Mouse (Mus musculus) c-Kit-positive CD71-negative TER-119-negative erythroid progenitor cells, embryonic 14.5 days (primary cell): ENCODE results near the gene Phf21a.
"Not testable (repeated sequence)": the region's sequence is repeated elsewhere in the genome, so short reads cannot be mapped to it uniquely, and the experiment has no call there.

Experiments
- DNase-seq: peaks from one replicate; pipeline ENCODE4 v3.0.0-alpha.2; 2013; ENCODE audit warnings: low read depth

Phf21a gene

GRCm38 (mm10) chr2:92082196-92082595, 10.7 kb upstream of the Phf21a start:
- no peak for DNase-seq

GRCm38 (mm10) chr2:92085721-92086120, 7.2 kb upstream of the Phf21a start:
- no peak for DNase-seq

DNA sequence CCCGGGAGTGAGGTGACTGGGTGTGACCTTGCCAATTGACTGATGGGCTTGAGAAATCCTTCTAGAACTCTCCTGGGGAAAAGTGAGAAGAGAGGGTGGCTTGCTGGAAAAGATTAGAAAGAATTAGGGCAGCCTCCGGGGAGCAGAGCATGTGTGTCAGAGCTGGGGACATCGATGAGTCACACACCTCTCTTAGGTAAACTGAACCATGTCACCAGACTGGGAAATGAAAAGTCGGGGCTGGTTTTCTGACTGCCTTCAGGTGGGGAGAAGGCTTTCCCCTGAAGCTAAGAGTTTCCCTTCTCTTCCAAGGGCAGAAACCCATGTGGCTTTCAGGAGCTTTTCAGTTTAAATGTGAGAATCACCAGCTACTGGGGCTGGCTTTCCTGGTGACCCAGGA, 5.9 kb upstream of the Phf21a start:
- no peak for DNase-seq

DNA sequence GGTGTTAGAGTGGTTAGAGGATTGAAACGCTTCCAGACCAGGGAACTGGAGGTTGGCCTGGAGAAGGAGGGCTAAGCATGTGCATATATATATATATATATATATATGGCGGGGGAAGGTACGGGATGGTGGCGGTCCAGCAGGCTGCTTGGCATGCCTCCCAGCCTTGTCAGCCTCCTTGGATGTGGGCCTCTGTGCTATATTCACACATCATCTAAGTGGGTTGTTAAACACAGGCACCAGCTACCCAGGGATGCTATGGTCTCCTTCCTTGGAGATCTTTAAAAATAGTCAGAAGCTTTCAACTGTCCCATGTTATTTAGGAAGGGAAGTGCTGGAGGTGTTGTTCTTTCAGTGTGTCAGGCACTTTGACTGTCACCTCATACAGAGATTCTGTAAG, 3.1 kb upstream of the Phf21a start:
- DNase-seq, result no peak

DNA sequence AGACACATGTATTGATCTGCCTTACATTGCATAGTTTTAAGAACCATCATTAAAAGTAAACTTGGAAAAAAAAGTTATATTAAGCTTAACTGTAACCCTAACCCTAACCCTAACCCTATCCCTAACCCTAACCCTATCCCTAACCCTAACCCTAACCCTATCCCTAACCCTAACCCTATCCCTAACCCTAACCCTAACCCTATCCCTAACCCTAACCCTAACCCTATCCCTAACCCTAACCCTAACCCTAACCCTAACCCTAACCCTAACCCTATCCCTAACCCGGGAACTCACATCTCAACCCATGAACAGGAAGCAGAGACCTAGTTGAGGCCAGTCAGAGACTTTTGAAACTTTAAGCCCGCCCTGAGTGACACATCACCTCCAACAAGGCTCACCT, 586 bp downstream of the Phf21a start:
- DNase-seq, result not testable (repeated sequence)

DNA sequence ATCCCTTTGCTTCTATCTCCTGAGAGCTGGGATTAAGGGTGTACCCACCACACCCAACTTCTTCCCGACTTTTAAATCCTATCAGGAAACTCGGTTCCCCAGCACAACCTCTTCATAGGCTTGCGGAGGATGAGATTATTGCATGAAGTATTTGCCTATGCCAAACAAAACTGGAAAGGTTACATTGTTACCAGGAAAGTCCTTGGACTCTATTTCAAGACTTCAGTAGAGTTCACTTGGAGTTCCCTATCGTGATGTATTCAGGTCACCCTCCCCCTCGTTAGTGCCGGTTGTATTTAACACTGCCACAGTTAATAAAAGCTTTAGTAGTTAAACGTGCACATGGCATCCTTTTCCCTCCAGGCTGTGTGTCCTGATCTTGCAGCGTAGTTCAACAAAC, 1.2 kb downstream of the Phf21a start:
- no peak for DNase-seq

- DNase-seq, result no peak
Measured at GRCm38 (mm10) chr2:92100768-92101167, 7.9 kb downstream of the Phf21a start.

GRCm38 (mm10) chr2:92124523-92124922, 31.6 kb downstream of the Phf21a start:
- no peak for DNase-seq

DNA sequence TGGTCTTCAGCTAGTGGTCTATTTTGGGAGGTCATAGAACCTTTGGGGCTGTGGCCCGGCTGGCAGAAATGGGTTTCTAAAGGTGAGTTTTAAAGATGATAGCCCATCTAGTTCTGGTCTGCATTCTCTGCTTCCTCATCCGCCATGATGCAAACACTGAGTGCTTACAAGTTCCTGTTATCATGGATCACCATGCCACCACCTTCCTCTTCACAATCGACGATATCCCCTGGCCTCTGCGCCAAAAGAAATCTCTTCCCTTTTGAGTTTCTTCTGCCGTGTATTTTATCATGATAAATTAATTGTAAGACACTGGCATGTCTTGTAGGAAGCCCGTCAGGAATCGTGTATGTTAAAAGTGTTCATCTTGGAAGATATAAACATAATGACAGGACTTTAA, 32.4 kb downstream of the Phf21a start:
- DNase-seq, result no peak

GRCm38 (mm10) chr2:92130071-92130470, 37.2 kb downstream of the Phf21a start:
- DNase-seq, result no peak

GRCm38 (mm10) chr2:92138736-92139135, 45.8 kb downstream of the Phf21a start:
- no peak for DNase-seq

DNA sequence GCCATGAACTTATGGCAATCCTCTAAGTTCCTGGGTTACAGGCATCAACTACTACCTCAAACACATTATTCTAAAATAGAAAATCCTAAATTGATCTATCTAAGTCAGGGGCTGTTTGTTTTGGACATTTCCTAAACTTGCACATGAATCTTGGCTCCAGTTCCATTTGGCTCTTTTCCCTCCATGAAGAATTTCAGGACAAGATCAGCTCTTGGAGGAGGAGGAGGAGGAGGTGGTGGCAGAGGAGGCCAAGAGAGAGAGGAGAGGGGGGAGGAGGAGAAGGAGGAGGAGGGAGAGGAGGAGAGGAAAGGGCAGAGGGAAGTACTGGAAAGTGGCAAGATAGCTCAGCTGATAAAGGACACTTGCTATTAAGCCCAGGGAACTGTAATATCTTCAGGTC, 46.4 kb downstream of the Phf21a start:
- no peak for DNase-seq

GRCm38 (mm10) chr2:92140383-92140782, 47.5 kb downstream of the Phf21a start:
- DNase-seq, result no peak

GRCm38 (mm10) chr2:92141073-92141472, 48.2 kb downstream of the Phf21a start:
- DNase-seq, result no peak

- DNase-seq, result no peak
Measured at GRCm38 (mm10) chr2:92143932-92144331, 51.0 kb downstream of the Phf21a start.

GRCm38 (mm10) chr2:92147925-92148750, 55.2 kb downstream of the Phf21a start:
- not testable (repeated sequence) for DNase-seq

DNA sequence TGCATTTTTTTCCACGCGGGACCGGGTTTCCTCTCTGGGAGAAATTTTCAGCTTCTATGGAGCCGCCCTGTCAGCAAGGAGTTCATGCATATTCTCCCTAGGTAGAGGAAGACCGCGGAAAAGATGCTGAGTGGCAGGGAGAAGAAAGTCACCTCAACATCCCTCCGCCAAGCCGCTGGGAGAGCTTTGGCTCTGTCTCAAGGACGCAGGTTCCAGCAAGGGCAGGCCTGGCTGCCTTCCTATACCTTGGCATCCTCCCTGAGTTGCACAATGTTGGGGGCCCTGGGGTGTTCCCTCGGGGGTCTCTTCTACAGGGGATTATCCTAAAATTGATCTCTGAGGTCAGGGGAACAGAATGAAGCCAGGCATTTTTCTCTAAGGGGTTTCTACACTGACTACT, 71.4 kb downstream of the Phf21a start:
- no peak for DNase-seq

GRCm38 (mm10) chr2:92166950-92167349, 74.0 kb downstream of the Phf21a start:
- DNase-seq, result no peak

DNA sequence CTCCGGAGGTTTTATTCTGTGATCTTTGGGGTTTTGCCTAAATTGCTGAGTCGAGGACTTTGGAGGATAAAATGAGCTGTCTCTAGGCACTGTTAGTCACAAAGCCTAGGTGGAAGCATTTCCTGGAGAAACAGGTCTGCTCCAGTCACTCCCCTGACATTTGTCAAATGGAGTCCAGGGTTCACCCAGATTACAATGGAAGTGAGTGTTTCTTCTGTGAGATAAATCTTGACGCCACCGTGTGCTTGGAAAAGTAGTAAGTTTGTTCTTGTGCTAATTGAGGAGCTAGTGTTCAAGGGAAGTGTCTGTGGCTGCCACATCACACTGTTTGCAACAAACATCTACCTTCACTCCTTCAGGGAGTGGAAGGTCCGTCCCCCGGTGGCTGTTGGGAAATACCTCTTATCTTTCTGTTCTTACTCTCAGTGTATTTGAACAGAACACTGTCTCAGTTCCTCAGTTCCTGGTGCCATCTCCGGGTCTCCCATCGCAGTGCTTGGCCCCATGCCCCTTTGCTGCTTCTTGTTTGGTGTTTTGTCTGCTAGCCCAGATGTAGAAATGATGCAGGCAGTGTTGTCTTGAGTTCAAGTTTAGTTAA, 78.2 kb downstream of the Phf21a start:
- no peak for DNase-seq

GRCm38 (mm10) chr2:92172300-92172699, 79.4 kb downstream of the Phf21a start:
- DNase-seq, result no peak

DNA sequence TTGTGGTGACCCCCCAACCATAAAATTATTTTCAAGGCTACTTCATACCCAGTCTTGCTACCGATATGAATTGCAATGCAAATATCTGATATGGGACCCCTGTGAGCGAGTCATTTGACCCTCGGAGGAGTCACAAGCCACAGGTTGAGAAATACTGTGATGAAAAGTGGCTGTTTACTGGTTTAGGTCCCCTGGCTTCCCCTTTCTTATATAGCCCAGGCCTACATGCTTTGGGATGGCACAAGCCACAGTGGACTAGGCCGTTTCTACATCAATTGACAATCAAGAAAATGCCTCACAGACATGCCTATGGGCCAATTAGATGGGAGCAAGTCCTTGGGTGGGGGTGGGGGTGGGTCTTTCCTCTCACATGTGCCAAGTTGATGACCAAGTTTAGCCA, 80.3 kb downstream of the Phf21a start:
- no peak for DNase-seq

DNA sequence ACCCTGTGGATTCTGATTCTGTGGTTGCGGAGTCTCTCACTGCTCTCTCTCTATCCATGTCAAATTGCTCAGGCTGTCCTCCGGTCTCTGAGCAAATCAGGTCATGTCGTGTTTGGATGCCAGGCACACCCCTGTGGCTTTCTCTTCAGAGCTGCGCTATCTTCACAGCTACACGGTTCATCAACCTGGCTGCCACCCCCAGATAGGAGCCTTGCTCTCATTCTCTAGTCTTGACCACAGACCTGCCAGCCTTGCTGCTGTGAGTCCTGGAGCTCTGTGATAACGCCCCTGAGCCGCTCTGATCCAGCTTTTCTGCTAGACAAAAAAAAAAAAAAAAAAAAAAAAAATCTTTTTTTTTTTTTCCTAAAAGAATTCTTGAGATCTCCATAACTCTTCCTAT, 81.3 kb downstream of the Phf21a start:
- no peak for DNase-seq

GRCm38 (mm10) chr2:92175002-92175401, 82.1 kb downstream of the Phf21a start:
- no peak for DNase-seq

DNA sequence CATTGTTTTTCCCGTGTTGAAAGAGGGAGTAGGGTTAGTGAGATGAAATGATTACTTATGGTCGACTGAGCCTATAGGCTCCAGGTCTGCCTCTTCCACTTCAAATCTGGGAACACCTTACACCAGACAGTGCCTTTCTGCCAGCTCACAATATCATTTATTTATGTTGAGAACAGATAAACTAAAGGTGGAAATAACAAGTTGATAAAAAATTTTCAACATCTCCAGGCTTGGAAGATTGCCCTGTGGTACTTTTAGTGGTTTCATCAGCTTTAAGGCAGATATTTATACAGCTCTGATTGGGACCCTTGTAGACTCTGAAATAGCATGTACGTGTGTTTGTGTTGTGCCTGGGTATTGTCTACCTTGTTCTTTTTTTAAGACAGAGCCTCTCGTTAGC, 83.4 kb downstream of the Phf21a start:
- no peak for DNase-seq
